Mouse (Mus musculus) stomach, embryonic 16.5 days (tissue): ENCODE data around the gene Lgals3bp. TPM values are rescaled to one million over a fixed set of nuclear protein-coding genes. Genes with fewer than 3 reads are reported as not detected.

Source experiments
- polyA plus RNA-seq: library from polyadenylated mRNA; unstranded; fragments of >200 nt; fragmentation: Nextera tagmentation; extraction: Ambion mirVana; gene quantifications from 2 replicates; pipeline ENCODE4 v1.2.1, GENCODE M21; 2015

The Lgals3bp gene
- polyA plus RNA-seq, 1 experiment from 2014 or later = 59.8 TPM

Other genes with a start within 250 kb of the Lgals3bp start
- 10.6 and 12.2 TPM in 2 replicates for gene Cyth1, start 153.5 kb downstream of the Lgals3bp start, polyA plus RNA-seq
- 18.0 and 18.2 TPM in 2 replicates for gene Usp36, start 111.8 kb downstream of the Lgals3bp start, polyA plus RNA-seq
- gene Cep295nl, start 59.6 kb downstream of the Lgals3bp start, polyA plus RNA-seq = 0.36 and 0.55 TPM in 2 replicates
- gene Timp2, start 46.4 kb downstream of the Lgals3bp start, polyA plus RNA-seq = 66.5 and 66.7 TPM in 2 replicates
- gene Cant1, start 17.0 kb upstream of the Lgals3bp start, polyA plus RNA-seq = 22.5 and 24.3 TPM in 2 replicates
- gene C1qtnf1, start 26.1 kb upstream of the Lgals3bp start, polyA plus RNA-seq = 9.5 and 10.4 TPM in 2 replicates
- 10.0 and 11.3 TPM in 2 replicates for gene Engase, start 74.7 kb upstream of the Lgals3bp start, polyA plus RNA-seq